Mouse (Mus musculus) forebrain, embryonic 11.5 days (tissue): Measurements from ENCODE around the gene Sdhb. TPM values are rescaled to one million over a fixed set of nuclear protein-coding genes. Genes with fewer than 3 reads are reported as not detected.

Experiments used
- ATAC-seq: fragments of 200-750 bp; cut with Nextera tagmentation; replicated peaks from 2 replicates; pipeline ENCODE4 v1.8.0; 2017; ENCODE audit warnings: moderate TSS enrichment; ENCODE audit not compliant: low FRiP score
- DNase-seq: peaks from one replicate; pipeline ENCODE4 v3.0.0-alpha.2; 2017; ENCODE audit warnings: low spot score
- H3K27ac ChIP-seq: fragments of 300-500 bp; sonication (generic); 2 replicates; pipeline ENCODE4 v1.5.1; 2014; ENCODE audit warnings: low read depth, low read length
- H3K27me3 ChIP-seq: fragments of 300-500 bp; sonication (generic); 2 replicates; pipeline ENCODE4 v1.6.1; 2014; ENCODE audit warnings: mild to moderate bottlenecking, low read length, mixed read lengths; ENCODE audit not compliant: control insufficient read depth, insufficient read depth
- H3K36me3 ChIP-seq: fragments of 300-500 bp; sonication (generic); 2 replicates; pipeline ENCODE4 v1.6.1; 2014; ENCODE audit warnings: mild to moderate bottlenecking, low read length, moderate library complexity, mixed read lengths; ENCODE audit not compliant: control insufficient read depth, insufficient read depth
- H3K4me1 ChIP-seq: fragments of 300-500 bp; sonication (generic); replicated peaks from 2 replicates; pipeline ENCODE4 v1.6.1; 2014; ENCODE audit warnings: low read length, mixed read lengths; ENCODE audit not compliant: control insufficient read depth, insufficient read depth
- H3K4me2 ChIP-seq: fragments of 300-500 bp; sonication (generic); 2 replicates; pipeline ENCODE4 v1.6.1; 2014; ENCODE audit warnings: low read depth, mild to moderate bottlenecking, low read length, moderate library complexity, mixed read lengths; ENCODE audit not compliant: severe bottlenecking
- H3K4me3 ChIP-seq: fragments of 300-500 bp; sonication (generic); 2 replicates; pipeline ENCODE4 v1.5.1; 2014; ENCODE audit warnings: low read depth, low read length
- H3K9ac ChIP-seq: fragments of 300-500 bp; sonication (generic); 2 replicates; pipeline ENCODE4 v1.6.1; 2014; ENCODE audit warnings: low read length
- H3K9me3 ChIP-seq: fragments of 300-500 bp; sonication (generic); 2 replicates; pipeline ENCODE4 v1.6.1; 2016; ENCODE audit warnings: low read length, mixed read lengths; ENCODE audit not compliant: control insufficient read depth
- WGBS: fragments of 180-500 bp; shearing (Covaris S2); extraction: QIAGEN DNeasy Blood & Tissue Kit; methylation state at CpG from one replicate; pipeline ENCODE4 v1.1.7; 2014; 5-methylcytosine and 5-hydroxymethylcytosine counted together
- polyA plus RNA-seq: library from polyadenylated mRNA; unstranded; fragments of >200 nt; fragmentation: Nextera tagmentation; extraction: Ambion mirVana; gene quantifications from 2 replicates; pipeline ENCODE4 v1.2.1, GENCODE M21; 2014

The Sdhb gene
- polyA plus RNA-seq, 1 experiment from 2014 or later: 375 TPM

DNA sequence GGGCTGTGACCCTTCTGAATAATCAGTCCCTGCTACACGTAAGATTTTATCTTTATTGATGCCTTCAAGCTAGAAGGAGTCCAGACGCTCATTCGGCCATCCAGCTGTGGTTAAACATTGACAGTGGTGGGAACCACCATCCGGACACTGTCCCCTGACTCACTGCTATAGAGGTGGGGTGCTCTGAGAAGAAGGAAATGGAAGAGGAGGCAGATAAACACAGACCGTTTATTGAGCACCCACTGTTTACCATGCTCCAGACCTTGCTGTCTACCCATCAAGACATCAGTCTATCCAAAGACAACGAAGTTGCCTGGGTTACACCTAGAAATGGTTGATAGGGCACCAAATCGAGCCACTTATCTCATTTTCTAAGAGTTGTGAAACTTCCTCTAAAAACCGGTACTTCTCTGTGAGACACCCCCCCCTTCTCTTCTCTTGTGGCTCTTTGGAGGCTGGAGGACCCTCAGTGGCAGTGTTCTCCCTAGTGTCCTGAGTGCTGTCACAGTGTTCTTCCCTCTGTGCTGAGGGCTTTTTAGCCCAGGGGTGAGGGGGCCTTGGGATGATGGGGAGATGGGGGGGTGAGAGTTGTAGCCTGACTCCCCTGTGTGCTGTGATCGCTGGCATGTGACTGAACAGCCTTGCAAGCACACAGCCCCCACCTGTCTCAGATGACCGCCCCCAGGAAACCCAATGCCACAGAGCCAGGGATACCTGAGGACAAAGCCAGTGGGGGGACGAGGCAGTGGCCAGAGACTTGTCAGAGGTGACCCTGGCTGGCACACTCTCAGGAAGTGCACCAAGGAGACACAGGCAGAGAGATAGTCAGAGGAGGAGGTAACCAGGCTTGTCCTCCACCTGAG lies 40.8 kb upstream of the Sdhb start:
- no peaks in the 10 kb centered on the region for H3K27me3 ChIP-seq
- H3K4me3 ChIP-seq: no peak overlapping the region
- 81% methylated on average over 11 of the region's 11 CpGs for WGBS
- H3K27ac ChIP-seq: no peak overlapping the region
- DNase-seq (no peak), ATAC-seq (no peak)
- H3K4me1 ChIP-seq: no peaks in the 10 kb centered on the region
- H3K9me3 ChIP-seq: no peaks in the 10 kb centered on the region
- no peak overlapping the region for H3K9ac ChIP-seq
- no peak overlapping the region for H3K4me2 ChIP-seq
- no peaks in the 10 kb centered on the region for H3K36me3 ChIP-seq

- H3K27ac ChIP-seq: no peak overlapping the region
- no peaks in the 10 kb centered on the region for H3K9me3 ChIP-seq
- no peak overlapping the region for H3K4me3 ChIP-seq
- no peak overlapping the region for H3K9ac ChIP-seq
- H3K4me2 ChIP-seq: no peak overlapping the region
- WGBS: 90% methylated on average over 5 of the region's 5 CpGs
- H3K36me3 ChIP-seq: no peaks in the 10 kb centered on the region
- no peak for ATAC-seq
- no peaks in the 10 kb centered on the region for H3K4me1 ChIP-seq
- no peaks in the 10 kb centered on the region for H3K27me3 ChIP-seq
- no peak for DNase-seq
Measured at GRCm38 (mm10) chr4:140922508-140922907, 38.5 kb upstream of the Sdhb start.

DNA sequence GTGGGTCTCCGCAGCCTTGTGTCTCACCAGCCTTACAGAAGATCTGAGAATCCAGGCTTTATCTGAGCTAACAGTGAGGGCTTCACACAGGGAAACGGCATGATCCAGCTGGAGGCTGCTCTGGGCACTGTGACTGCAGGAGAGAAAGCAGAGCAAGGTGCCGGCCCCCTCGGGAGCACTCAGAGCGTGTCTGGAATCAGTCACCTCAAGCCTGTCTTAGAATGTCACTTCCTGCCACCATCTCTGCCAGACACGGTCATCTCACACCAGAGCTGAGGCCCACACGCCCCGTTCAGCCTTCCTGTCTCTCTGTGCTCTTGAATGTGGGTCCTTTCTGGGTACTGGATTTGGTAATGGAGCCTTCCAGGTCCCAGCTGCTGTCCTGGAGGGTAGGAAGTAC lies 35.4 kb upstream of the Sdhb start:
- H3K27me3 ChIP-seq: no peaks in the 10 kb centered on the region
- H3K36me3 ChIP-seq: no peaks in the 10 kb centered on the region
- no peaks in the 10 kb centered on the region for H3K9me3 ChIP-seq
- 86% methylated on average over 8 of the region's 8 CpGs for WGBS
- ATAC-seq: no peak
- H3K4me2 ChIP-seq: no peak overlapping the region
- no peak for DNase-seq
- no peak overlapping the region for H3K4me3 ChIP-seq
- no peaks in the 10 kb centered on the region for H3K4me1 ChIP-seq
- H3K9ac ChIP-seq: no peak overlapping the region
- H3K27ac ChIP-seq: no peak overlapping the region

DNA sequence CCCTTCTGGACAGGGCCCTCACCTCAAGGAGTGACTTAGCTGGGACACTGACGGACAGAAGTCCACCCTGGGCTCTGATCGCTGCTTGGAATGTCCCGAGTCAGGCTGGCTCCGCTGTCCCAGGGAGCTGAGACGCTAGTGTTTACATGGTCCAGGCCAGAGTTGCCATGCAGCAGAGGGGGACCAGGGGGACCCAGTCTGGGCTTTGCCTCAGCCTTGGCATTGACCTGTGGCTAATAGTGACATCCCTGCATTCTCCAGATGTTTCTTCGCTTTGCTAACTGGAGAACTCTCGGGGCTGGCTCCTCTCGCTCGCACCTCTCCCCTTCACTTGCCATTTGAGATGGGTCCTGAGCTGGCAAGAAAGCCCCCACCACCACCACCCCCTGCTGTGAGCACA lies 32.7 kb upstream of the Sdhb start:
- no peaks in the 10 kb centered on the region for H3K9me3 ChIP-seq
- no peak overlapping the region for H3K4me3 ChIP-seq
- H3K4me2 ChIP-seq: no peak overlapping the region
- no peaks in the 10 kb centered on the region for H3K4me1 ChIP-seq
- no peaks in the 10 kb centered on the region for H3K36me3 ChIP-seq
- H3K9ac ChIP-seq: no peak overlapping the region
- no peak for DNase-seq
- H3K27me3 ChIP-seq: no peaks in the 10 kb centered on the region
- no peak overlapping the region for H3K27ac ChIP-seq
- ATAC-seq: no peak
- WGBS: 88% methylated on average over 9 of the region's 9 CpGs

- ATAC-seq (no peak), DNase-seq (no peak)
- Histone ChIP-seq H3K27ac (no peak overlapping the region), H3K9ac (no peak overlapping the region), H3K4me3 (no peak overlapping the region), H3K4me2 (no peak overlapping the region), H3K4me1 (no peaks in the 10 kb centered on the region), H3K9me3 (no peaks in the 10 kb centered on the region), H3K27me3 (no peaks in the 10 kb centered on the region), H3K36me3 (no peaks in the 10 kb centered on the region)
- WGBS: 66% methylated on average over 8 of the region's 8 CpGs
Measured at GRCm38 (mm10) chr4:140929745-140930144, 31.3 kb upstream of the Sdhb start.

GRCm38 (mm10) chr4:140930900-140931470 lies 30.0 kb upstream of the Sdhb start:
- Histone ChIP-seq H3K4me1 (no peaks in the 10 kb centered on the region), H3K27ac (no peak overlapping the region), H3K9ac (no peak overlapping the region), H3K4me2 (no peak overlapping the region), H3K4me3 (no peak overlapping the region), H3K36me3 (no peaks in the 10 kb centered on the region), H3K27me3 (no peaks in the 10 kb centered on the region), H3K9me3 (no peaks in the 10 kb centered on the region)
- DNase-seq: no peak
- ATAC-seq: no peak
- WGBS: 78% methylated on average over 10 of the region's 10 CpGs

DNA sequence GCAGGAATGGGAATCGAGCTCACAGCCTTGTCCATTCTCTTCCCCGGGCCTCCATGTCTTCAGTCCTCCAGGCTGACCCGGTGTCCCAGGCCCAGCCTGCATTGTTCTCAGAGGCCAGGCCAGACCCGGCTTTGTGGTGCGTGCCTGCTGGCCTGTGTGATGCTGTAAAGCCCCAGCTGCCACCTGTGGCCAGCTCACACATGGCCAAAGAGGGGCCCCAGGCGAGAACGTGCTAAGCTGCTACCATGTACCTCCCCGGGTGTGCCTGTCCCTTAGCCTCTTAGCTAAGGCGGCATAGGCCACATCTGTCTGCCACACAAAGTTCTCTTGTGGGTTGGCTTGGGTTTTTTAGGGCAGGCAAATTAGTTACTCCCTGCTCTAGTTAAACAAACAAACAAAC lies 25.4 kb upstream of the Sdhb start:
- H3K27me3 ChIP-seq: no peaks in the 10 kb centered on the region
- no peak overlapping the region for H3K4me3 ChIP-seq
- no peak overlapping the region for H3K9ac ChIP-seq
- ATAC-seq (no peak), DNase-seq (no peak)
- H3K27ac ChIP-seq: no peak overlapping the region
- WGBS: 68% methylated on average over 9 of the region's 9 CpGs
- H3K36me3 ChIP-seq: no peaks in the 10 kb centered on the region
- H3K9me3 ChIP-seq: no peaks in the 10 kb centered on the region
- H3K4me1 ChIP-seq: no peaks in the 10 kb centered on the region
- no peak overlapping the region for H3K4me2 ChIP-seq

DNA sequence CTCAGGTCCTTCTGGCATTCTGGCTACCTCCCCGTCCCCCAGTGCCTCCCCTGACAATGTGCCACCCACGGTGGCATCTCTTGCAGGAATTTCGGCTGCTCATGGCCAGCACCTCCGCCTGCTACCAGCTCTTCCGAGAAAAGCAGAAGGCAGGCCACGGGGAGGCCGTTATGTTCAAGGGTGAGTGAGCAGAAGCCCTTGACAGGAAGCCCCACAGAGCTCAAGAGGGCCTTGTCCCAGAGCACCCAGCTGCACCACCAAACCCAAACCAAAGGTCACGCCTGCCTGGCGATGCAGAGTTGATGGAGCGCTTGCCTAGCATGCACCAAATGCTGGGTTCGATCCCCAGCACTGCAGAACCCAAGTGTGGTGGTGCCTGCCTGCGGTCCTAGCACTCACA lies 16.6 kb upstream of the Sdhb start:
- no peak overlapping the region for H3K27ac ChIP-seq
- no peaks in the 10 kb centered on the region for H3K4me1 ChIP-seq
- ATAC-seq (no peak), DNase-seq (no peak)
- WGBS: 89% methylated on average over 12 of the region's 12 CpGs
- no peak overlapping the region for H3K4me3 ChIP-seq
- H3K9me3 ChIP-seq: no peaks in the 10 kb centered on the region
- no peak overlapping the region for H3K9ac ChIP-seq
- H3K27me3 ChIP-seq: no peaks in the 10 kb centered on the region
- no peak overlapping the region for H3K4me2 ChIP-seq
- H3K36me3 ChIP-seq: no peaks in the 10 kb centered on the region

GRCm38 (mm10) chr4:140944961-140945442 lies 16.0 kb upstream of the Sdhb start:
- no peaks in the 10 kb centered on the region for H3K27me3 ChIP-seq
- H3K36me3 ChIP-seq: no peaks in the 10 kb centered on the region
- H3K4me3 ChIP-seq: no peak overlapping the region
- H3K4me2 ChIP-seq: no peak overlapping the region
- WGBS: 93% methylated on average over 5 of the region's 5 CpGs
- no peak overlapping the region for H3K9ac ChIP-seq
- ATAC-seq (no peak), DNase-seq (no peak)
- no peaks in the 10 kb centered on the region for H3K9me3 ChIP-seq
- H3K27ac ChIP-seq: no peak overlapping the region
- H3K4me1 ChIP-seq: no peaks in the 10 kb centered on the region
